12 mouse cellular contexts compared by ENCODE assay signal in genomic region chr11:100833466-100833865, GRCm38 (mm10). TPM values are rescaled to one million over a fixed set of nuclear protein-coding genes. Genes with fewer than 3 reads are reported as not detected.
DNase-seq lines count a peak whose midpoint lies in the region; ATAC-seq and TF ChIP-seq lines count a peak whose summit lies in the region.
"Had no signal": no experiment of that assay in that cellular context is flagged by ENCODE, and none has a peak within 500 bp of the region (broad histone marks: within the 10 kb centered on the region; RNA-seq: fewer than 3 reads in every experiment).

No protein-coding gene starts in this region.

- H3K4me2 ChIP-seq in intestine, postnatal 0 days (replicated peaks; ENCODE audit: low read depth) = no peak overlapping the region
- H3K4me2 ChIP-seq: embryonic facial prominence, embryonic 13.5 days had no signal

- no peaks in the 10 kb centered on the region for H3K36me3 ChIP-seq in ES-Bruce4 (ENCODE audit: control insufficient read depth, insufficient read depth, low read length, poor library complexity, severe bottlenecking)
- H3K36me3 ChIP-seq in intestine, postnatal 0 days (ENCODE audit: control insufficient read depth, insufficient read depth) = no peaks in the 10 kb centered on the region
- H3K36me3 ChIP-seq: embryonic facial prominence, embryonic 13.5 days; hindbrain, embryonic 10.5 days had no signal

- no peak for TF ChIP-seq EP300 in ES-Bruce4 (IDR thresholded peaks at IDR 0.05; ENCODE audit: insufficient read depth, low read depth, low read length)

- H3K4me1 ChIP-seq in ES-Bruce4 (ENCODE audit: control insufficient read depth, insufficient read depth, low read length) = no peaks in the 10 kb centered on the region
- H3K4me1 ChIP-seq in intestine, postnatal 0 days (replicated peaks; ENCODE audit: control insufficient read depth, insufficient read depth, low read length) = 0 out of 2 replicates have a peak, but pooled peaks cover 6% of the 10 kb centered on the region
- H3K4me1 ChIP-seq: hindbrain, embryonic 10.5 days had no signal

- H3K27me3 ChIP-seq in ES-Bruce4 (ENCODE audit: control insufficient read depth, insufficient read depth, low read length, poor library complexity, severe bottlenecking) = no peaks in the 10 kb centered on the region
- no peaks in the 10 kb centered on the region for H3K27me3 ChIP-seq in intestine, postnatal 0 days (replicated peaks; ENCODE audit: control insufficient read depth, insufficient read depth, low read length)
- H3K27me3 ChIP-seq: embryonic facial prominence, embryonic 13.5 days had no signal

- no peak for TF ChIP-seq POLR2A in ES-Bruce4 (IDR thresholded peaks at IDR 0.05; ENCODE audit: insufficient read depth, low read length)

- no peak overlapping the region for H3K4me3 ChIP-seq in ES-Bruce4 (ENCODE audit: low read depth, low read length)
- no peak overlapping the region for H3K4me3 ChIP-seq in intestine, postnatal 0 days (ENCODE audit: low read depth, low read length)
- H3K4me3 ChIP-seq: embryonic facial prominence, embryonic 13.5 days; hindbrain, embryonic 10.5 days had no signal

- no peaks in the 10 kb centered on the region for H3K9me3 ChIP-seq in ES-Bruce4 (replicated peaks; ENCODE audit: control insufficient read depth, insufficient read depth, low read length, poor library complexity, severe bottlenecking)
- no peaks in the 10 kb centered on the region for H3K9me3 ChIP-seq in intestine, postnatal 0 days (ENCODE audit: control insufficient read depth)
- H3K9me3 ChIP-seq: embryonic facial prominence, embryonic 13.5 days had no signal

- no peak overlapping the region for H3K9ac ChIP-seq in ES-Bruce4 (ENCODE audit: low read depth, poor library complexity, severe bottlenecking)
- no peak overlapping the region for H3K9ac ChIP-seq in intestine, postnatal 0 days (ENCODE audit: low read depth, low read length)
- H3K9ac ChIP-seq: embryonic facial prominence, embryonic 13.5 days had no signal

- TF ChIP-seq CTCF in ES-Bruce4 (IDR thresholded peaks at IDR 0.05; ENCODE audit: low read depth, low read length) = peak; percentile 64
- TF ChIP-seq CTCF in intestine, postnatal 0 days (IDR thresholded peaks at IDR 0.05; ENCODE audit: low read depth) = peak; percentile 78

- no peak overlapping the region for H3K27ac ChIP-seq in ES-Bruce4 (ENCODE audit: insufficient read depth, low read length)
- H3K27ac ChIP-seq in intestine, postnatal 0 days (ENCODE audit: low read depth, low read length) = peak overlapping the region; percentile 46; the same call in 1 of the 2 replicates
- H3K27ac ChIP-seq: embryonic facial prominence, embryonic 13.5 days; hindbrain, embryonic 10.5 days had no signal

- peak; percentile 80 for ATAC-seq in intestine, postnatal 0 days
- no peak; the same call in 1 of the 2 replicates for ATAC-seq in megakaryocyte-erythroid progenitor cell, adult 5-6 weeks (replicated peaks; ENCODE audit: low FRiP score, low TSS enrichment, poor library complexity, severe bottlenecking)

- DNase-seq in kidney, adult 8-10 months = peak; percentile 46 to 61
- no peak for DNase-seq in kidney, adult 11 months
- peak; percentile 34 for DNase-seq in 3T3-L1 (ENCODE audit: low read depth, low spot score)
- DNase-seq in adipocyte (ENCODE audit: low spot score) = no peak
- DNase-seq in left cerebral cortex, adult 8-10 months (ENCODE audit: low spot score in 2 of 2) = no peak
- DNase-seq: cerebellum, adult 11 months; right cerebral cortex, postnatal 14 days had no signal

- 34% methylated on average over 7 of the region's 7 CpGs for WGBS in intestine, postnatal 0 days

RNA-seq across cellular contexts. Expression of gene Stat5b, which starts 17.1 kb away (rescaled TPM):
- 7.3 and 7.6 TPM in 2 replicates for polyA plus RNA-seq in ES-Bruce4 (2011; ENCODE audit: insufficient read depth, insufficient read length, low read depth, missing spikeins)
- polyA plus RNA-seq in intestine, postnatal 0 days (2015; fragmentation: Nextera tagmentation; extraction: Ambion mirVana) = 13.0 and 13.3 TPM in 2 replicates
- total RNA-seq in megakaryocyte-erythroid progenitor cell, adult 5-6 weeks (2014; fragmentation: Nextera tagmentation) = 45.1 and 53.5 TPM in 2 replicates
- total RNA-seq in megakaryocyte-erythroid progenitor cell, adult 5-6 weeks (2017) = 37.0 and 58.7 TPM in 2 replicates
- total RNA-seq in left cerebral cortex, adult 8-10 months (2022) = 10 to 100 TPM; 26.8 to 30.9 (median 30.6) TPM

RNA-seq across cellular contexts. Expression of gene Stat5a, which starts 25.7 kb away (rescaled TPM):
- 3.6 and 4.4 TPM in 2 replicates for polyA plus RNA-seq in ES-Bruce4 (2011; ENCODE audit: insufficient read depth, insufficient read length, low read depth, missing spikeins)
- polyA plus RNA-seq in intestine, postnatal 0 days (2015; fragmentation: Nextera tagmentation; extraction: Ambion mirVana) = 4.8 TPM in 2 replicates
- total RNA-seq in megakaryocyte-erythroid progenitor cell, adult 5-6 weeks (2014; fragmentation: Nextera tagmentation) = 81.1 and 116 TPM in 2 replicates
- total RNA-seq in megakaryocyte-erythroid progenitor cell, adult 5-6 weeks (2017) = 55.9 and 62.7 TPM in 2 replicates
- 1 to 10 TPM; 2.0 to 2.8 (median 2.1) TPM for total RNA-seq in left cerebral cortex, adult 8-10 months (2022)

Comparison
In these comparisons a context has a peak if more than half of its experiments do, and no peak if none do; other contexts are left out.
1. DNase-seq: peak in kidney, adult 8-10 months (2 of 2) and 3T3-L1 (single experiment); none in kidney, adult 11 months (single experiment), adipocyte (single experiment) and left cerebral cortex, adult 8-10 months (0 of 2).
2. RNA of gene Stat5a, which starts 25.7 kb away (total RNA-seq): 55.9 to 116 TPM in megakaryocyte-erythroid progenitor cell, adult 5-6 weeks; 2.0 to 2.8 TPM in left cerebral cortex, adult 8-10 months; every median in the first group is over 10 times any median in the second.